Mouse (Mus musculus) embryonic facial prominence, embryonic 15.5 days (tissue): ENCODE data around the gene 1700056E22Rik. TPM values are rescaled to one million over a fixed set of nuclear protein-coding genes. Genes with fewer than 3 reads are reported as not detected.
A peak's percentile ranks its signal among the peaks of the same experiment; 100 is the strongest.

Source experiments
- ATAC-seq: fragments of 200-750 bp; cut with Nextera tagmentation; 2 replicates; pipeline ENCODE4 v1.8.0; 2017; ENCODE audit warnings: low read depth, moderate TSS enrichment; ENCODE audit not compliant: insufficient number of reproducible peaks, low FRiP score, low TSS enrichment
- H3K27ac ChIP-seq: fragments of 300-500 bp; sonication (generic); replicated peaks from 2 replicates; pipeline ENCODE4 v1.5.1; 2015; ENCODE audit warnings: mild to moderate bottlenecking, inconsistent platforms
- H3K27me3 ChIP-seq: fragments of 300-500 bp; sonication (generic); 2 replicates; pipeline ENCODE4 v1.6.1; 2015; ENCODE audit warnings: inconsistent platforms
- H3K36me3 ChIP-seq: fragments of 300-500 bp; sonication (generic); 2 replicates; pipeline ENCODE4 v1.6.1; 2015; ENCODE audit warnings: mild to moderate bottlenecking, inconsistent platforms
- H3K4me1 ChIP-seq: fragments of 300-500 bp; sonication (generic); 2 replicates; pipeline ENCODE4 v1.6.1; 2015; ENCODE audit warnings: inconsistent platforms
- H3K4me2 ChIP-seq: fragments of 300-500 bp; sonication (generic); replicated peaks from 2 replicates; pipeline ENCODE4 v1.6.1; 2015; ENCODE audit warnings: mild to moderate bottlenecking, inconsistent platforms
- H3K4me3 ChIP-seq: fragments of 300-500 bp; sonication (generic); replicated peaks from 2 replicates; pipeline ENCODE4 v1.5.1; 2015; ENCODE audit warnings: mild to moderate bottlenecking, inconsistent platforms
- H3K9ac ChIP-seq: fragments of 300-500 bp; sonication (generic); 2 replicates; pipeline ENCODE4 v1.6.1; 2015; ENCODE audit warnings: inconsistent platforms
- H3K9me3 ChIP-seq: fragments of 300-500 bp; sonication (generic); replicated peaks from 2 replicates; pipeline ENCODE4 v1.6.1; 2016; ENCODE audit warnings: inconsistent platforms
- WGBS: fragments of 180-500 bp; shearing (Covaris S2); methylation state at CpG from one replicate; pipeline ENCODE4 v1.1.7; 2015; 5-methylcytosine and 5-hydroxymethylcytosine counted together
- polyA plus RNA-seq: library from polyadenylated mRNA; unstranded; fragments of >200 nt; fragmentation: Nextera tagmentation; extraction: Ambion mirVana; gene quantifications from 2 replicates; pipeline ENCODE4 v1.2.1, GENCODE M21; 2015

1700056E22Rik gene
- polyA plus RNA-seq, 1 experiment from 2014 or later: 2.4 TPM

GRCm38 (mm10) chr1:184048675-184049418 lies 14.7 kb upstream of the 1700056E22Rik start:
- H3K27ac ChIP-seq: no peak overlapping the region
- H3K4me1 ChIP-seq: peaks cover 19% of the 10 kb centered on the region
- no peak overlapping the region for H3K4me2 ChIP-seq
- H3K9me3 ChIP-seq: no peaks in the 10 kb centered on the region
- H3K36me3 ChIP-seq: no peaks in the 10 kb centered on the region
- no peak for ATAC-seq
- no peak overlapping the region for H3K4me3 ChIP-seq
- H3K9ac ChIP-seq: no peak overlapping the region
- no peaks in the 10 kb centered on the region for H3K27me3 ChIP-seq
- WGBS: 44% methylated on average over 10 of the region's 10 CpGs

- H3K27ac ChIP-seq: no peak overlapping the region
- no peak overlapping the region for H3K4me3 ChIP-seq
- H3K36me3 ChIP-seq: no peaks in the 10 kb centered on the region
- H3K9ac ChIP-seq: no peak overlapping the region; the same call in 1 of the 2 replicates
- no peaks in the 10 kb centered on the region for H3K27me3 ChIP-seq
- WGBS: 80% methylated on average over 9 of the region's 9 CpGs
- peaks cover 19% of the 10 kb centered on the region for H3K4me1 ChIP-seq
- ATAC-seq: no peak
- H3K4me2 ChIP-seq: no peak overlapping the region
- no peaks in the 10 kb centered on the region for H3K9me3 ChIP-seq
Measured at GRCm38 (mm10) chr1:184047818-184048217, 13.7 kb upstream of the 1700056E22Rik start.

- H3K36me3 ChIP-seq: no peaks in the 10 kb centered on the region
- H3K4me3 ChIP-seq: no peak overlapping the region
- H3K27ac ChIP-seq: no peak overlapping the region
- no peaks in the 10 kb centered on the region for H3K27me3 ChIP-seq
- peaks cover 21% of the 10 kb centered on the region for H3K4me1 ChIP-seq
- WGBS: 21% methylated on average over 6 of the region's 6 CpGs
- H3K9ac ChIP-seq: no peak overlapping the region
- 0 out of 2 replicates have a peak, but pooled peaks have one; percentile 51 for ATAC-seq
- H3K9me3 ChIP-seq: no peaks in the 10 kb centered on the region
- H3K4me2 ChIP-seq: no peak overlapping the region
Measured at GRCm38 (mm10) chr1:184046070-184046677, 12.1 kb upstream of the 1700056E22Rik start.

GRCm38 (mm10) chr1:184043391-184043790 lies 9.3 kb upstream of the 1700056E22Rik start:
- Histone ChIP-seq H3K9me3 (no peaks in the 10 kb centered on the region), H3K4me1 (peaks cover 28% of the 10 kb centered on the region), H3K36me3 (no peaks in the 10 kb centered on the region), H3K27ac (no peak overlapping the region), H3K9ac (no peak overlapping the region), H3K4me2 (no peak overlapping the region), H3K4me3 (no peak overlapping the region), H3K27me3 (no peaks in the 10 kb centered on the region)
- WGBS: 82% methylated on average over 6 of the region's 6 CpGs
- no peak for ATAC-seq

- no peaks in the 10 kb centered on the region for H3K27me3 ChIP-seq
- H3K9ac ChIP-seq: no peak overlapping the region
- WGBS: 75% methylated on average over 9 of the region's 9 CpGs
- no peaks in the 10 kb centered on the region for H3K36me3 ChIP-seq
- H3K27ac ChIP-seq: no peak overlapping the region
- H3K9me3 ChIP-seq: no peaks in the 10 kb centered on the region
- no peak overlapping the region for H3K4me3 ChIP-seq
- no peak for ATAC-seq
- H3K4me1 ChIP-seq: peaks cover 28% of the 10 kb centered on the region
- H3K4me2 ChIP-seq: no peak overlapping the region
Measured at GRCm38 (mm10) chr1:184042745-184043144, 8.6 kb upstream of the 1700056E22Rik start.

- peaks cover 28% of the 10 kb centered on the region for H3K4me1 ChIP-seq
- H3K9me3 ChIP-seq: no peaks in the 10 kb centered on the region
- no peaks in the 10 kb centered on the region for H3K27me3 ChIP-seq
- no peak overlapping the region for H3K9ac ChIP-seq
- H3K4me3 ChIP-seq: no peak overlapping the region
- peaks cover 5% of the 10 kb centered on the region; the same call in 1 of the 2 replicates for H3K36me3 ChIP-seq
- ATAC-seq: no peak
- H3K27ac ChIP-seq: peak overlapping the region; percentile 65; the same call in 1 of the 2 replicates
- H3K4me2 ChIP-seq: peak overlapping the region; percentile 24
- WGBS: 47% methylated on average over 9 of the region's 9 CpGs
Measured at GRCm38 (mm10) chr1:184041778-184042573, 7.9 kb upstream of the 1700056E22Rik start.

- H3K4me2 ChIP-seq: peak overlapping the region; percentile 34; the same call in 1 of the 2 replicates
- 58% methylated on average over 1 of the region's 1 CpGs for WGBS
Measured at GRCm38 (mm10) chr1:184040906-184041305, 6.8 kb upstream of the 1700056E22Rik start.

GRCm38 (mm10) chr1:184040181-184040580 lies 6.1 kb upstream of the 1700056E22Rik start:
- H3K4me1 ChIP-seq: peaks cover 29% of the 10 kb centered on the region
- no peaks in the 10 kb centered on the region for H3K9me3 ChIP-seq
- H3K9ac ChIP-seq: no peak overlapping the region
- no peak overlapping the region for H3K4me2 ChIP-seq
- H3K36me3 ChIP-seq: peaks cover 6% of the 10 kb centered on the region; the same call in 1 of the 2 replicates
- no peak overlapping the region for H3K4me3 ChIP-seq
- ATAC-seq: no peak
- WGBS: 71% methylated on average over 11 of the region's 11 CpGs
- no peak overlapping the region for H3K27ac ChIP-seq
- no peaks in the 10 kb centered on the region for H3K27me3 ChIP-seq

More at GRCm38 (mm10) chr1:184040906-184041305, 6.8 kb upstream of the 1700056E22Rik start:
- no peak overlapping the region for H3K9ac ChIP-seq
- H3K27me3 ChIP-seq: no peaks in the 10 kb centered on the region
- H3K36me3 ChIP-seq: peaks cover 6% of the 10 kb centered on the region; the same call in 1 of the 2 replicates
- no peak for ATAC-seq
- H3K9me3 ChIP-seq: no peaks in the 10 kb centered on the region
- peak overlapping the region; percentile 25; the same call in 1 of the 2 replicates for H3K27ac ChIP-seq
- peaks cover 30% of the 10 kb centered on the region for H3K4me1 ChIP-seq
- no peak overlapping the region for H3K4me3 ChIP-seq

- H3K4me2 ChIP-seq: no peak overlapping the region; the same call in 1 of the 2 replicates
- peaks cover 6% of the 10 kb centered on the region; the same call in 1 of the 2 replicates for H3K36me3 ChIP-seq
- peaks cover 29% of the 10 kb centered on the region for H3K4me1 ChIP-seq
- H3K9ac ChIP-seq: no peak overlapping the region
- 89% methylated on average over 10 of the region's 10 CpGs for WGBS
- no peak for ATAC-seq
- H3K27me3 ChIP-seq: no peaks in the 10 kb centered on the region
- no peak overlapping the region for H3K27ac ChIP-seq
- no peaks in the 10 kb centered on the region for H3K9me3 ChIP-seq
- no peak overlapping the region for H3K4me3 ChIP-seq
Measured at GRCm38 (mm10) chr1:184039301-184039700, 5.2 kb upstream of the 1700056E22Rik start.

- H3K4me1 ChIP-seq: peaks cover 35% of the 10 kb centered on the region
- 85% methylated on average over 4 of the region's 4 CpGs for WGBS
- no peak for ATAC-seq
- H3K4me2 ChIP-seq: no peak overlapping the region
- H3K9ac ChIP-seq: no peak overlapping the region
- peaks cover 6% of the 10 kb centered on the region; the same call in 1 of the 2 replicates for H3K36me3 ChIP-seq
- no peaks in the 10 kb centered on the region for H3K9me3 ChIP-seq
- no peak overlapping the region for H3K27ac ChIP-seq
- H3K27me3 ChIP-seq: no peaks in the 10 kb centered on the region
- no peak overlapping the region for H3K4me3 ChIP-seq
Measured at GRCm38 (mm10) chr1:184037802-184038201, 3.7 kb upstream of the 1700056E22Rik start.
